Mouse (Mus musculus) heart, embryonic 14.5 days (tissue): ENCODE data around the gene Crocc2. TPM values are rescaled to one million over a fixed set of nuclear protein-coding genes. Genes with fewer than 3 reads are reported as not detected.

Experiments used
- ATAC-seq: fragments of 200-750 bp; cut with Nextera tagmentation; 2 replicates; pipeline ENCODE4 v1.8.0; 2017; ENCODE audit warnings: low read depth, moderate TSS enrichment; ENCODE audit not compliant: insufficient number of reproducible peaks, insufficient read depth, low FRiP score
- H3K27ac ChIP-seq, 2 experiments: fragments of 200-500 bp in 1 of 2; fragments of 300-500 bp in 1 of 2; sonication (generic) in 1 of 2; replicated peaks in 1 of 2; 2 replicates each; pipeline ENCODE4 v1.5.1; 2012 to 2014; ENCODE audit warnings: low read depth in 2 of 2, low read length in 2 of 2, control low read depth in 1 of 2, mild to moderate bottlenecking in 1 of 2, mixed read lengths in 1 of 2; ENCODE audit not compliant: control insufficient read depth in 1 of 2, insufficient read depth in 1 of 2
- H3K27me3 ChIP-seq: fragments of 300-500 bp; sonication (generic); 2 replicates; pipeline ENCODE4 v1.6.1; 2014; ENCODE audit warnings: mild to moderate bottlenecking, low read length, control low read depth; ENCODE audit not compliant: control insufficient read depth, insufficient read depth
- H3K36me3 ChIP-seq: fragments of 300-500 bp; sonication (generic); 2 replicates; pipeline ENCODE4 v1.6.1; 2014; ENCODE audit warnings: mild to moderate bottlenecking, control low read depth, low read length, mixed read lengths; ENCODE audit not compliant: control insufficient read depth, insufficient read depth
- H3K4me1 ChIP-seq, 2 experiments: fragments of 200-500 bp in 1 of 2; fragments of 300-500 bp in 1 of 2; sonication (generic) in 1 of 2; 2 replicates each; pipeline ENCODE4 v1.6.1; 2012 to 2014; ENCODE audit warnings: low read length in 2 of 2, control low read depth in 1 of 2, mixed read lengths in 1 of 2; ENCODE audit not compliant: control insufficient read depth in 2 of 2, insufficient read depth in 2 of 2
- H3K4me2 ChIP-seq: fragments of 300-500 bp; sonication (generic); 2 replicates; pipeline ENCODE4 v1.6.1; 2014; ENCODE audit warnings: mild to moderate bottlenecking, low read length
- H3K4me3 ChIP-seq, 2 experiments: fragments of 200-500 bp in 1 of 2; fragments of 300-500 bp in 1 of 2; sonication (generic) in 1 of 2; 2 replicates each; pipeline ENCODE4 v1.5.1; 2012 to 2014; ENCODE audit warnings: low read length in 2 of 2, mild to moderate bottlenecking in 2 of 2, control low read depth in 1 of 2, low read depth in 1 of 2, moderate library complexity in 1 of 2; ENCODE audit not compliant: control insufficient read depth in 1 of 2, insufficient read depth in 1 of 2
- H3K9ac ChIP-seq: fragments of 300-500 bp; sonication (generic); 2 replicates; pipeline ENCODE4 v1.6.1; 2014; ENCODE audit warnings: mild to moderate bottlenecking, low read length
- H3K9me3 ChIP-seq: fragments of 300-500 bp; sonication (generic); 2 replicates; pipeline ENCODE4 v1.6.1; 2016; ENCODE audit warnings: low read length, control low read depth; ENCODE audit not compliant: control insufficient read depth
- WGBS: fragments of 180-500 bp; shearing (Covaris S2); extraction: QIAGEN DNeasy Blood & Tissue Kit; methylation state at CpG from one replicate; pipeline ENCODE4 v1.1.7; 2014; 5-methylcytosine and 5-hydroxymethylcytosine counted together
- polyA plus RNA-seq: library from polyadenylated mRNA; unstranded; fragments of >200 nt; fragmentation: Nextera tagmentation; extraction: Ambion mirVana; gene quantifications from 2 replicates; pipeline ENCODE4 v1.2.1, GENCODE M21; 2014

Crocc2 gene
- polyA plus RNA-seq: 0.05 and 0.14 TPM in 2 replicates

DNA sequence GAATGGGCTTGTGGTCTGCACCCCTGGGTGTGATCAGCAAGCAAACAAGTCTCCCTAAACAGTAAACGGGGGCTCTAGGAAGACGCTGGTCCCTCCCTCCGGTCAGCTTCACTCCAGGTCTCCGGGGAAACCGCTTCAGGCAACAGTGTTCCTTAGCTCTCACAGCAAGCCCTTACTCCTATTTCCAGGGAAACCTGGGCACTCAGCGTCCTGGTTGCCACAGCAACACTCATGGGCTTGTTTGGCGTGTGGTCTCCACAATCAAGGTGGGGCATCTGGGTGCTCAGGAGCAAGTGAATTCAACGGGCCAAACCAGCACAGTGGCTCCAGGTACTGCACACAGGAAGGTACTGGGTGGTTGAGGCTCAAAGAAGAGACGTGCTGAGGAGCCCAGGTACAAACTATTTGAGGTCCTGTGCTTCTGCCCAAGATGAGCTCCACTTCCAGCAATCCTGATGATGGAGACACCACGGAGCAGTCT, at the start of gene Crocc2:
Gene Crocc2, plus strand, starts transcription at position 431 of the 481 bp plus-strand sequence.
- Histone ChIP-seq H3K4me3 (no peak within 1 kb of the TSS), H3K4me2 (no peak within 1 kb of the TSS), H3K36me3 (no peaks in the 10 kb centered on the region), H3K9ac (no peak within 1 kb of the TSS), H3K4me1 (peaks cover 0 to 8% of the 10 kb centered on the region in 2 experiments; a peak in 1 of 4 replicates), H3K27me3 (peaks cover 41% of the 10 kb centered on the region), H3K27ac (no peak within 1 kb of the TSS), H3K9me3 (no peaks in the 10 kb centered on the region)
- 46% methylated on average over 10 of the region's 10 CpGs for WGBS
- ATAC-seq: no peak

DNA sequence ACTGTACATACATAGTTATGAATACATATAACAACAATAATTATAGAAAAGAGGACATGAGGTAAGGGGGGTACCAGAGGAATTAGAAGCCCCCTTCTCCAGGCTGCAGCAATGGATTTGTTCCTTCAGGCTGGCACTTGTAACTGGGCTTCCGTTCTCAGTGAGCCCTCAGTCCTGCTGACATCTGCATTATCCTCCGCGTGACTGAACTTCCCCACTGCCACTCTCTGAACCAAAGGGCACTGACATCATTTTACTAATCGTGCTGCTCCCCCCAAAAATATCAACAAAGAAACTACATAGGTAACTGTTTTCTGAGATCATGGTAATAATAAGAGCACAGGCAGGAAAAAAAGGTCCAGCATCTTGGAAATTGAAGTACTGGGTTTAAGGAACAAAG, 49.7 kb upstream of the Crocc2 start:
- Histone ChIP-seq H3K27ac (no peak overlapping the region), H3K4me2 (no peak overlapping the region), H3K27me3 (peaks cover 4% of the 10 kb centered on the region; the same call in 1 of the 2 replicates), H3K4me3 (no peak overlapping the region), H3K36me3 (no peaks in the 10 kb centered on the region), H3K4me1 (peaks cover 0 to 7% of the 10 kb centered on the region in 2 experiments; a peak in 1 of 4 replicates), H3K9ac (no peak overlapping the region), H3K9me3 (no peaks in the 10 kb centered on the region)
- 34% methylated on average over 4 of the region's 4 CpGs for WGBS
- ATAC-seq: no peak

DNA sequence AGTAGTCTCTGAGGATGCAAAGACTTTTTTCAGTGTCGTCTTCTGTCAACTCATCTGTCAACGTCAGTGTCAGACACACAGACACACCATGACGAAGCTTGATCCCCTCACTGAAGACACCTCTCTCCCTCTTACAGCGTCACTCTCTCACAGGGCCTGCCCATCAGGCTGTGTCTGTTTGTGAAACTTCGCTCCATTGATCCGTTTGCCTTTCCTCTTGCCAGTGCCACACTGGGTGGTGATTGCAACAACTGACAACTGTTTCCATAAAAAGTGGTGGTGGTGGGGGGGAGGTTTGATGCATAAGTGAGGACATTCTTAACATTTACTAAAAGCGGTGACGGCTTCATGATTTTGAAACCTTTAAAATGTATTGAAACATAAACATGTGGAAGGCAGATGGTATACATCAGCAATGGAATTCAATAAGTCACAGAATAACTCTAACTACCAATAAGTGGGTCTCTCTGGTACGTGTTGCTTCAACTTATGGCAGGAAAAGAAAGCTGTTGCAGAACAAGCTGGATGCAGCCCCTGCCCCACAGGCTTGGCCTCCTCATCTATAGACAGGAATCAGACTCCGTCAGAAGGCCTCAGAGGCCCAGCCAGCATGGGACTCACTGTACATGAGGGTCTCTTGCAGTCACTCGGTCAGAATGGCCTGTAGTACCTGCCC, 45.2 kb upstream of the Crocc2 start:
- no peaks in the 10 kb centered on the region for H3K9me3 ChIP-seq
- H3K4me3 ChIP-seq: no peak overlapping the region
- WGBS: 78% methylated on average over 11 of the region's 11 CpGs
- no peak overlapping the region for H3K9ac ChIP-seq
- ATAC-seq: no peak
- H3K36me3 ChIP-seq: no peaks in the 10 kb centered on the region
- H3K27ac ChIP-seq: no peak overlapping the region
- no peaks in the 10 kb centered on the region for H3K4me1 ChIP-seq
- H3K27me3 ChIP-seq: peaks cover 5% of the 10 kb centered on the region; the same call in 1 of the 2 replicates
- H3K4me2 ChIP-seq: no peak overlapping the region

DNA sequence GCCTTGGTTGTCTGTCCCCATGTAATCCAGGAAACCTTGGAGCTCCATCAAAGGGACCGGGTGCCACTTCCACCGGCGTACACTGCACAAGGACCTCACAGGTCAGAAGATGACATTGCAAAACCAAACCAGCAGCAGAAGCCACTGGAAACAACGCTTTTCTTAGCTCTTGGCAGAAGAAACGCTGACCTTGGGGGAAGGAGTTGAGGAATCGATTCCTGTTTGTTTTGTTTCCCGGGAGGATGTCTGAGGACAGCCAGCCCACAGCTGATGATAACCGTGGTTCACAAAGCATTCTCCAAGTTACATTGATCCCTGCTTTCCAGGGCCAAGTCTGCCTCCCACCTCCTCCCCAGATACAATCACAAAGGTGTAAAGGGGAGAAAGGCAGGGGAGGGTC, 44.5 kb upstream of the Crocc2 start:
- no peaks in the 10 kb centered on the region for H3K4me1 ChIP-seq
- no peaks in the 10 kb centered on the region for H3K9me3 ChIP-seq
- no peak overlapping the region for H3K4me3 ChIP-seq
- H3K27me3 ChIP-seq: peaks cover 7% of the 10 kb centered on the region; the same call in 1 of the 2 replicates
- H3K27ac ChIP-seq: no peak overlapping the region
- ATAC-seq: no peak
- no peaks in the 10 kb centered on the region for H3K36me3 ChIP-seq
- H3K4me2 ChIP-seq: no peak overlapping the region
- no peak overlapping the region for H3K9ac ChIP-seq
- WGBS: 51% methylated on average over 8 of the region's 8 CpGs

DNA sequence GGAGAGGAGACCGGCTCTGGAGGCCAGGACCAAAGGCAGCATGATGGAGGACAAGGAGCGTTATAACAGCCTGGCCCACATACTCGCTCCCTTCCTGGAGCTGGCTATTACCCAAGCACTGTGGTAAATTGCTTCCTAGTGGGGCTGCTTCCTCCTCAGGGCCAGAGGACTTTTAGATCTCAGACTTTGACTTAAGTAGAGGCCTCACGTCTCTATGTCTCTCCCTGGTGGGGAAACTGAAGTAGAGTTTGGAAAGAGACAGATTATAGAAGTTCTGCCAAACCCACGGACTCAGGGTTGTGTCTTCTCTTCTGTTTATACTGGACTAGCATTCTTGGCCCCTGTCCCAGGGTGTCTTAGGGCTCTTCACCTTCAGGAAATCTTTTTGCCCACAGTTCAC, 43.3 kb upstream of the Crocc2 start:
- H3K4me2 ChIP-seq: no peak overlapping the region
- no peak overlapping the region for H3K9ac ChIP-seq
- peaks cover 7% of the 10 kb centered on the region; the same call in 1 of the 2 replicates for H3K27me3 ChIP-seq
- 49% methylated on average over 5 of the region's 5 CpGs for WGBS
- no peaks in the 10 kb centered on the region for H3K36me3 ChIP-seq
- H3K4me3 ChIP-seq: no peak overlapping the region
- no peak for ATAC-seq
- H3K27ac ChIP-seq: no peak overlapping the region
- H3K9me3 ChIP-seq: no peaks in the 10 kb centered on the region
- no peaks in the 10 kb centered on the region for H3K4me1 ChIP-seq

GRCm38 (mm10) chr1:93128209-93128608, 40.3 kb upstream of the Crocc2 start:
- WGBS: 72% methylated on average over 8 of the region's 8 CpGs
- H3K9me3 ChIP-seq: no peaks in the 10 kb centered on the region
- H3K27me3 ChIP-seq: peaks cover 7% of the 10 kb centered on the region
- no peaks in the 10 kb centered on the region for H3K4me1 ChIP-seq
- no peak overlapping the region for H3K27ac ChIP-seq
- no peak overlapping the region for H3K4me2 ChIP-seq
- H3K9ac ChIP-seq: no peak overlapping the region
- H3K4me3 ChIP-seq: no peak overlapping the region
- no peak for ATAC-seq
- H3K36me3 ChIP-seq: no peaks in the 10 kb centered on the region

- 26% methylated on average over 6 of the region's 6 CpGs for WGBS
- Histone ChIP-seq H3K4me1 (no peaks in the 10 kb centered on the region), H3K36me3 (no peaks in the 10 kb centered on the region), H3K4me3 (no peak overlapping the region), H3K9ac (no peak overlapping the region), H3K27me3 (peaks cover 7% of the 10 kb centered on the region), H3K27ac (no peak overlapping the region), H3K9me3 (no peaks in the 10 kb centered on the region), H3K4me2 (no peak overlapping the region)
- ATAC-seq: no peak
Observed at GRCm38 (mm10) chr1:93128710-93129349, 39.7 kb upstream of the Crocc2 start.
